Mouse (Mus musculus) megakaryocyte, embryonic 14.5 days (primary cell): ENCODE results near the gene Prcd. TPM values are rescaled to one million over a fixed set of nuclear protein-coding genes. Genes with fewer than 3 reads are reported as not detected.

Experiments used
- H3K27me3 ChIP-seq: replicated peaks from 2 replicates; pipeline ENCODE3; 2012; ENCODE audit warnings: inconsistent platforms
- H3K36me3 ChIP-seq: replicated peaks from 2 replicates; pipeline ENCODE3; 2012; ENCODE audit warnings: low read length, inconsistent platforms, mixed read lengths
- H3K4me1 ChIP-seq: 2 replicates; pipeline ENCODE4 v1.6.1; 2012; ENCODE audit warnings: inconsistent platforms
- H3K4me3 ChIP-seq: replicated peaks from 2 replicates; pipeline ENCODE3; 2012; ENCODE audit warnings: moderate library complexity, mild to moderate bottlenecking, inconsistent platforms
- H3K9me3 ChIP-seq: 2 replicates; pipeline ENCODE4 v1.6.1; 2012; ENCODE audit warnings: inconsistent platforms
- FLI1 ChIP-seq: IDR thresholded peaks from 2 replicates; pipeline ENCODE4 v1.6.1; 2012; ENCODE audit warnings: low read length, inconsistent platforms, mixed read lengths
- GATA1 ChIP-seq: IDR thresholded peaks from 3 replicates; pipeline ENCODE4 v1.6.1; 2012; ENCODE audit warnings: mixed read lengths, low read length, inconsistent platforms, borderline replicate concordance
- polyA plus RNA-seq: library from polyadenylated mRNA; stranded (reverse); fragments of >175 nt; gene quantifications from 2 replicates; pipeline ENCODE4 v1.2.3, GENCODE M21; 2012; ENCODE audit warnings: low replicate concordance; ENCODE audit not compliant: insufficient read depth

Prcd gene
- polyA plus RNA-seq, 1 experiment = not detected

DNA sequence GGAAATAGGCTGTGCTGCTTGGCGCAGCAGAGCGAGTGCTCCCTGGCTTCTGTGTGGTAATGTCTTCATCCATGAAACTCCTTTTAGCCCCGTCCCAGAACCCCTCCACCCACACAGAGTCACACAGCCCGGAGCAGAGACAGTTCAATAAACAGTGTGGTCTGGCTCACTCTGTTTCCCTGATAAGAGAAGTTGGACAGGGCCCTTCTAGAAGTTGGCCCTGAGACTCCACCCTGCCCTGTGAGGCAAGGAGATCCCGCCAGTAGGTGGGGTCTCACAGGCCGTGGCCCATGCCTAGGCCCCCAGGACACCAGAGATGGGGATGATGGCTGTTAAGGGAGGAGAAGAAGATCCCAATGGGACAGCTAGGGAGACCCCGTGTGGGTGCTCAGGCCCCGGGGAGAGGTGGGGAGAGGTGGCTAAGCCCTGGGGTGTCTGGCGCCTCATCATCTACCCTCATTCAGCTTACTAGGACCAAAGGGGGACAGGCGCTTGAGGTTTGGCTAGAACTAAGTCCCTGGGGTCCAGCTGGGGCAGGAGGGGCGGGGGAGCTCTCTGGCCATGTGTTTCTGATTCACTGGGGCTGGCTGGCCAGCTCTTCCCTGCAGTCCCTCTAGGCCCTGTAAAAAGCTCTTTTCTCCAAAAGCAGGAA lies 5.9 kb upstream of the Prcd start:
- H3K27me3 ChIP-seq = peaks cover 84% of the 10 kb centered on the region
- no peaks in the 10 kb centered on the region for H3K36me3 ChIP-seq
- no peak overlapping the region for H3K4me3 ChIP-seq
- TF ChIP-seq GATA1 (no peak), FLI1 (no peak)
- peaks cover 38% of the 10 kb centered on the region for H3K4me1 ChIP-seq
- no peaks in the 10 kb centered on the region for H3K9me3 ChIP-seq

DNA sequence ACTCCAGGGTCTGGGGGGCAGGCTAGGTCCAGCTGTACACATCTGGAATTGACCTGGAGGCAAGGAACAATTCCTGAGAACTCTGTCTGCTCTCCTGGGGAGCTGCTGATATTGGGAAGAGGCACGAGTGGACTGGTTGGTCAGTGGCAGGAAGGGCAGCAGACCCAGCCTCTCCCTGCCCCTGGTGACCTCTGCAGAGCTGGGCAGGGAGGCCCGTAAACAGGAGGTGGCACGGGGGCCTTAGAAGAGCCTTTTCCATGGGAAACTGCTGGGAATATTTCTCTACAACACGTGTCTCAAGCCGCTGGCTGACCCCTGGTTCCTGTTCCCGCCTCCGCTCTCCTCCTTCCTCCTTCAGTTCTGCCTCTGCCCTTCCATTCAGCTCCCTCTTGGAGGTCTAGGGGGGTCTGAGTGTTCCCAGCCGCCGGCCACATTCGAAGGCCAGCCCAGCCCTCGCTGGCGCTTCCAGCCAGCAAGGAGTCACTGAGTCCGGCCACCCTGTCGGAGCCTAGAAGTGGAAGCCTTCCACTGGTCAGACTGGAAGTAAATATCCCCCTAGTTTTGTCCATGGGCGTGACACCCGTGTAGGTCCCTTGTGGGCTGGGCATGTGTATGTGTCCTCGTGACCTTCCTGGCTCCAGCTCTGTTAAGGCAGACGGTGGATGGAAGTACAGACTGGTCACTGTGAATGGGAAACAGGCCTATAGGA lies 5.0 kb upstream of the Prcd start:
- peaks cover 93% of the 10 kb centered on the region for H3K27me3 ChIP-seq

GRCm38 (mm10) chr11:116648976-116649375 lies 4.4 kb upstream of the Prcd start:
- Histone ChIP-seq H3K4me1 (peaks cover 38% of the 10 kb centered on the region), H3K36me3 (no peaks in the 10 kb centered on the region), H3K27me3 (peaks cover 95% of the 10 kb centered on the region), H3K4me3 (no peak overlapping the region), H3K9me3 (no peaks in the 10 kb centered on the region)
- no peak for TF ChIP-seq FLI1
- no peak for TF ChIP-seq GATA1

More for the DNA sequence above, 5.0 kb upstream of the Prcd start:
- Histone ChIP-seq H3K36me3 (no peaks in the 10 kb centered on the region), H3K4me1 (peaks cover 34% of the 10 kb centered on the region), H3K4me3 (no peak overlapping the region), H3K9me3 (no peaks in the 10 kb centered on the region)
- TF ChIP-seq GATA1 (no peak), FLI1 (no peak)

GRCm38 (mm10) chr11:116649711-116650337 lies 3.5 kb upstream of the Prcd start:
- H3K9me3 ChIP-seq = no peaks in the 10 kb centered on the region
- TF ChIP-seq FLI1 = no peak
- no peak for TF ChIP-seq GATA1
- peaks cover 46% of the 10 kb centered on the region for H3K4me1 ChIP-seq
- H3K36me3 ChIP-seq = no peaks in the 10 kb centered on the region
- H3K4me3 ChIP-seq = no peak overlapping the region
- peaks cover 95% of the 10 kb centered on the region for H3K27me3 ChIP-seq

GRCm38 (mm10) chr11:116650811-116651210 lies 2.5 kb upstream of the Prcd start:
- H3K9me3 ChIP-seq = no peaks in the 10 kb centered on the region
- TF ChIP-seq GATA1 (no peak), FLI1 (no peak)
- H3K4me1 ChIP-seq = peaks cover 44% of the 10 kb centered on the region
- H3K27me3 ChIP-seq = peaks cover 95% of the 10 kb centered on the region
- H3K4me3 ChIP-seq = no peak overlapping the region
- no peaks in the 10 kb centered on the region for H3K36me3 ChIP-seq

DNA sequence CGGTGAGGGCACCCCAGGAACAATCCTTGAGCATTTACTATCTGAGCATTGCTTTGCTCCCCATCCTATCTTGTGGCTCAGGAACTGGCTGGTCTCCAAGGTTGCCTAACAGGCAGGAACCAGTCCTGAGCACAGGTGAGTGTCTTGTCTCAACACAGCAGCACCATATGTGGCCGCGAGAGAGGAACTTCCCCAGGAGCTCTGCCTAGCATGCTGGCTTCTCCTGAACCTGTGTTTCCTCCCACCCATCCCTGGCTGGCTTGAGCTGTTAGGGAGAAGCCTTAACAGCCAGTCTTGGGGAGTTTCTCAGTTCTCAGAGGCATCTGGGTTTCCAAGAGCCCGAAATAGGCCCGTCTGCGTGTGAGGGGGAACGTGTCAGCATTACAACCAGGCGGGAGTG lies 2.0 kb upstream of the Prcd start:
- Histone ChIP-seq H3K36me3 (no peaks in the 10 kb centered on the region), H3K9me3 (no peaks in the 10 kb centered on the region), H3K27me3 (peaks cover 94% of the 10 kb centered on the region), H3K4me1 (peaks cover 44% of the 10 kb centered on the region), H3K4me3 (no peak overlapping the region)
- no peak for TF ChIP-seq FLI1
- no peak for TF ChIP-seq GATA1

- Histone ChIP-seq H3K36me3 (no peaks in the 10 kb centered on the region), H3K4me3 (no peak overlapping the region), H3K4me1 (peaks cover 44% of the 10 kb centered on the region), H3K9me3 (no peaks in the 10 kb centered on the region), H3K27me3 (peaks cover 94% of the 10 kb centered on the region)
- no peak for TF ChIP-seq FLI1
- TF ChIP-seq GATA1 = no peak
Observed at GRCm38 (mm10) chr11:116652330-116653098, 820 bp upstream of the Prcd start.

GRCm38 (mm10) chr11:116653709-116654221 lies 431 bp downstream of the Prcd start:
- H3K36me3 ChIP-seq = no peaks in the 10 kb centered on the region
- no peak for TF ChIP-seq GATA1
- TF ChIP-seq FLI1 = no peak
- H3K9me3 ChIP-seq = no peaks in the 10 kb centered on the region
- peak overlapping the region; percentile 88 for H3K4me3 ChIP-seq
- peaks cover 92% of the 10 kb centered on the region for H3K27me3 ChIP-seq
- peaks cover 51% of the 10 kb centered on the region for H3K4me1 ChIP-seq

- H3K27me3 ChIP-seq = peaks cover 92% of the 10 kb centered on the region
- peak within 1 kb of the TSS; percentile 88 for H3K4me3 ChIP-seq
- H3K9me3 ChIP-seq = no peaks in the 10 kb centered on the region
- no peaks in the 10 kb centered on the region for H3K36me3 ChIP-seq
- H3K4me1 ChIP-seq = peaks cover 51% of the 10 kb centered on the region
- no peak for TF ChIP-seq FLI1
- TF ChIP-seq GATA1 = no peak
Observed at GRCm38 (mm10) chr11:116654255-116654821, 1.0 kb downstream of the Prcd start, which contains the start of gene Cygb. Gene Cygb, minus strand, starts transcription at chr11:116654313.
